In the genomic region with DNA sequence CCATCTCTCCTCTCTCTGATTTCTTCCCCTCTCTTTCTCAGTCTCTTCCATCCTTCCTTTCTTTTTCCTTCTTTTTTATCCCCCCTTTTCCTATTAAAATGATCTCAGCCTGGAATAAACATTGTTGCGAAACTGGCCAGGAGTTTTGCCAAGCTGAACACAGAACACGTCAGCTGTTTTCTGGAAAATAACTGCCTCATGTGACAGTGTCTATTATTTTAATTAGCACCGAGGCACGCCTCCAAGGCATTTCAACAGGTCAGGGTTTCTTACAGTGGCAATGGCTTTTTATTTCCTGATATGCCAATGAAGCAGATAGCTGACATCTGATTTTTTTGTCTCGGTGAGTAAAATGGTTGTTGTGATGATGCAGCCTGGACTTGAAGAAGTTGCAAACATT, we compare ENCODE assay signal across 10 mouse cellular contexts. TPM values are rescaled to one million over a fixed set of nuclear protein-coding genes. Genes with fewer than 3 reads are reported as not detected.
DNase-seq lines count a peak whose midpoint lies in the region; ATAC-seq and TF ChIP-seq lines count a peak whose summit lies in the region.
"Had no signal": no experiment of that assay in that cellular context is flagged by ENCODE, and none has a peak within 500 bp of the region (broad histone marks: within the 10 kb centered on the region; RNA-seq: fewer than 3 reads in every experiment).

No protein-coding gene starts in this region.

- H3K4me2 ChIP-seq in kidney, embryonic 16.5 days (replicated peaks; ENCODE audit: low read depth, low read length) = no peak overlapping the region
- no peak overlapping the region for H3K4me2 ChIP-seq in midbrain, embryonic 14.5 days (ENCODE audit: low read length)
- H3K4me2 ChIP-seq: neural tube, embryonic 13.5 days had no signal

- TF ChIP-seq POLR2A in kidney, adult 2 months (IDR thresholded peaks at IDR 0.05; ENCODE audit: low read depth, low read length) = no peak

- ATAC-seq in kidney, embryonic 16.5 days (ENCODE audit: low FRiP score, low TSS enrichment) = no peak
- no peak for ATAC-seq in midbrain, embryonic 14.5 days (ENCODE audit: low FRiP score, low TSS enrichment)

- H3K9me3 ChIP-seq in kidney, embryonic 16.5 days (ENCODE audit: low read length) = no peaks in the 10 kb centered on the region
- H3K9me3 ChIP-seq in midbrain, embryonic 14.5 days (ENCODE audit: control insufficient read depth, low read length) = no peaks in the 10 kb centered on the region
- H3K9me3 ChIP-seq: embryonic facial prominence, embryonic 10.5 days; neural tube, embryonic 13.5 days had no signal

- no peak overlapping the region for H3K4me3 ChIP-seq in kidney, adult 2 months (ENCODE audit: insufficient read depth, low read depth, low read length)
- no peak overlapping the region for H3K4me3 ChIP-seq in kidney, embryonic 16.5 days (ENCODE audit: low read length)
- no peak overlapping the region for H3K4me3 ChIP-seq in midbrain, embryonic 14.5 days (replicated peaks; ENCODE audit: low read depth, low read length)
- H3K4me3 ChIP-seq: embryonic facial prominence, embryonic 10.5 days; neural tube, embryonic 13.5 days had no signal

- peak; percentile 86 for DNase-seq in kidney, adult 2 months
- DNase-seq in adrenal gland, postnatal 14 days = peak; percentile 49
- peak; percentile 63 to 69 for DNase-seq in heart, postnatal 36 days
- peak; percentile 32 to 56 for DNase-seq in lung, postnatal 4 days
- no peak for DNase-seq in retina, postnatal 1 day
- no peak for DNase-seq in midbrain, embryonic 14.5 days
- no peak for DNase-seq in thymus, postnatal 0 days (ENCODE audit: low spot score)

- no peak overlapping the region for H3K9ac ChIP-seq in kidney, embryonic 16.5 days (replicated peaks; ENCODE audit: low read length)
- no peak overlapping the region for H3K9ac ChIP-seq in midbrain, embryonic 14.5 days (replicated peaks; ENCODE audit: low read length)
- H3K9ac ChIP-seq: neural tube, embryonic 13.5 days had no signal

- H3K36me3 ChIP-seq in kidney, adult 2 months (ENCODE audit: control insufficient read depth, insufficient read depth, low read length) = no peaks in the 10 kb centered on the region
- H3K36me3 ChIP-seq in kidney, embryonic 16.5 days (ENCODE audit: insufficient read depth, low read length) = no peaks in the 10 kb centered on the region
- no peaks in the 10 kb centered on the region for H3K36me3 ChIP-seq in midbrain, embryonic 14.5 days (ENCODE audit: control insufficient read depth, insufficient read depth, low read length)
- H3K36me3 ChIP-seq: embryonic facial prominence, embryonic 10.5 days; neural tube, embryonic 13.5 days had no signal

- peak overlapping the region; percentile 47; the same call in 1 of the 2 replicates for H3K27ac ChIP-seq in kidney, adult 2 months (ENCODE audit: insufficient read depth, low read depth, low read length)
- no peak overlapping the region for H3K27ac ChIP-seq in kidney, embryonic 16.5 days (ENCODE audit: low read length)
- H3K27ac ChIP-seq in midbrain, embryonic 14.5 days (replicated peaks; ENCODE audit: low read depth, low read length) = no peak overlapping the region
- H3K27ac ChIP-seq: embryonic facial prominence, embryonic 10.5 days; neural tube, embryonic 13.5 days had no signal

- TF ChIP-seq CTCF in kidney, adult 2 months (conservative IDR thresholded peaks at IDR 0.05; ENCODE audit: insufficient read depth, insufficient read length, low read depth, low read length) = no peak

- H3K4me1 ChIP-seq in kidney, adult 2 months (ENCODE audit: control insufficient read depth, insufficient read depth, low read length) = no peaks in the 10 kb centered on the region
- H3K4me1 ChIP-seq in kidney, embryonic 16.5 days (ENCODE audit: insufficient read depth, low read length) = peaks cover 4% of the 10 kb centered on the region; the same call in 1 of the 2 replicates
- no peaks in the 10 kb centered on the region for H3K4me1 ChIP-seq in midbrain, embryonic 14.5 days (ENCODE audit: control insufficient read depth, insufficient read depth, low read length)
- H3K4me1 ChIP-seq: embryonic facial prominence, embryonic 10.5 days had no signal

- no peaks in the 10 kb centered on the region for H3K27me3 ChIP-seq in kidney, adult 2 months (replicated peaks; ENCODE audit: control insufficient read depth, insufficient read depth, low read length)
- no peaks in the 10 kb centered on the region for H3K27me3 ChIP-seq in kidney, embryonic 16.5 days (ENCODE audit: insufficient read depth, low read length)
- no peaks in the 10 kb centered on the region for H3K27me3 ChIP-seq in midbrain, embryonic 14.5 days (ENCODE audit: control insufficient read depth, insufficient read depth, low read length)
- H3K27me3 ChIP-seq: neural tube, embryonic 13.5 days had no signal

- intact Hi-C loops in heart, postnatal 36 days (cut with DNase I) = no loop called here

- 27% methylated on average over 5 of the region's 5 CpGs for WGBS in kidney, adult 2 months
- 66% methylated on average over 5 of the region's 5 CpGs for WGBS in kidney, embryonic 16.5 days
- 80% methylated on average over 5 of the region's 5 CpGs for WGBS in midbrain, embryonic 14.5 days

RNA-seq across cellular contexts. Expression of a gene that starts 38.2 kb away (rescaled TPM):
- polyA plus RNA-seq in kidney, adult 2 months (2012; rRNA removed) = 43.1 and 46.0 TPM in 2 replicates
- 18.5 and 20.4 TPM in 2 replicates for polyA plus RNA-seq in kidney, embryonic 16.5 days (2015; fragmentation: Nextera tagmentation; extraction: Ambion mirVana)
- total RNA-seq in adrenal gland, postnatal 14 days (2021) = 55.2 and 62.9 TPM in 2 replicates
- total RNA-seq in heart, postnatal 36 days (2021) = 10 to 100 TPM; 36.9 to 37.9 TPM
- 7.6 and 8.7 TPM in 2 replicates for polyA plus RNA-seq in midbrain, embryonic 14.5 days (2014; fragmentation: Nextera tagmentation; extraction: Ambion mirVana)
- polyA plus RNA-seq in thymus, postnatal 0 days (2015; fragmentation: Nextera tagmentation; extraction: Ambion mirVana) = 50.9 and 54.3 TPM in 2 replicates

Comparison
In these comparisons a context has a peak if more than half of its experiments do, and no peak if none do; other contexts are left out.
1. DNase-seq: peak in kidney, adult 2 months (single experiment), adrenal gland, postnatal 14 days (single experiment), heart, postnatal 36 days (2 of 2) and lung, postnatal 4 days (2 of 2); none in retina, postnatal 1 day (single experiment), midbrain, embryonic 14.5 days (single experiment) and thymus, postnatal 0 days (single experiment).